Mouse (Mus musculus) urinary bladder, postnatal 10 days (tissue): ENCODE measurements around the gene Ydjc.
"Not testable (repeated sequence)": the region's sequence is repeated elsewhere in the genome, so short reads cannot be mapped to it uniquely, and the experiment has no call there.

ENCODE experiments used
- DNase-seq: peaks from one replicate; pipeline ENCODE4 v3.0.0; 2022; ENCODE audit warnings: low spot score

Gene Ydjc

GRCm38 (mm10) chr16:17154346-17154745 lies 9.9 kb downstream of the Ydjc start:
- no peak for DNase-seq

GRCm38 (mm10) chr16:17165478-17165877 lies 21.1 kb downstream of the Ydjc start:
- not testable (repeated sequence) for DNase-seq

- no peak for DNase-seq
These were observed 22.8 kb downstream of the Ydjc start for GRCm38 (mm10) chr16:17167179-17167578.

- no peak for DNase-seq
These were observed 23.6 kb downstream of the Ydjc start for GRCm38 (mm10) chr16:17168049-17168448.

- DNase-seq = no peak
These were observed 31.3 kb downstream of the Ydjc start for GRCm38 (mm10) chr16:17175765-17176164.

- DNase-seq = no peak
These were observed 33.3 kb downstream of the Ydjc start for GRCm38 (mm10) chr16:17177623-17178170.

GRCm38 (mm10) chr16:17179706-17180105 lies 35.3 kb downstream of the Ydjc start:
- no peak for DNase-seq

GRCm38 (mm10) chr16:17181382-17181781 lies 37.0 kb downstream of the Ydjc start:
- DNase-seq = no peak

- DNase-seq = no peak
These were observed 37.7 kb downstream of the Ydjc start for GRCm38 (mm10) chr16:17182136-17182535.

- no peak for DNase-seq
These were observed 38.6 kb downstream of the Ydjc start for GRCm38 (mm10) chr16:17183003-17183402.

- DNase-seq = no peak
These were observed 41.1 kb downstream of the Ydjc start for GRCm38 (mm10) chr16:17185475-17185874.

- no peak for DNase-seq
These were observed 49.4 kb downstream of the Ydjc start for GRCm38 (mm10) chr16:17193823-17194222.

- no peak for DNase-seq
These were observed 55.9 kb downstream of the Ydjc start for GRCm38 (mm10) chr16:17200121-17200952.

GRCm38 (mm10) chr16:17200953-17201707 lies 56.7 kb downstream of the Ydjc start:
- peak; percentile 28 for DNase-seq

- no peak for DNase-seq
These were observed 57.6 kb downstream of the Ydjc start for GRCm38 (mm10) chr16:17201977-17202376.

GRCm38 (mm10) chr16:17202549-17202948 lies 58.1 kb downstream of the Ydjc start, which contains the start of gene Ube2l3:
Ube2l3 (minus strand) TSS chr16:17202649.
- DNase-seq = no peak

- DNase-seq = no peak
These were observed 60.6 kb downstream of the Ydjc start for GRCm38 (mm10) chr16:17204990-17205389.

- DNase-seq = peak; percentile 42
These were observed 64.3 kb downstream of the Ydjc start, which contains the start of gene Rimbp3 for GRCm38 (mm10) chr16:17208389-17209361. Rimbp3 (plus strand) TSS chr16:17208603.

- DNase-seq = no peak
These were observed 65.1 kb downstream of the Ydjc start for GRCm38 (mm10) chr16:17209404-17209960.
